Mouse (Mus musculus) kidney, adult 10 weeks (tissue): Measurements from ENCODE around the gene Vmn2r29. TPM values are rescaled to one million over a fixed set of nuclear protein-coding genes. Genes with fewer than 3 reads are reported as not detected.

Experiments used
- polyA plus RNA-seq: library from polyadenylated mRNA; stranded (reverse); fragments of 350-450 nt; fragmentation: Illumina TruSeq; extraction: RNeasy Lipid Tissue Mini Kit (QIAGEN cat#74804); gene quantifications from one replicate; pipeline ENCODE4 v1.2.3, GENCODE M21; 2014; ENCODE audit warnings: low read depth, low replicate concordance

The Vmn2r29 gene
- polyA plus RNA-seq = 7.9 TPM

GRCm38 (mm10) chr7:7247228-7247627 lies at the start of gene Vmn2r29:
Gene Vmn2r29 (minus strand): TSS chr7:7247328.

GRCm38 (mm10) chr7:7277966-7278567 lies 30.9 kb upstream of the Vmn2r29 start, which contains the start of gene Gm45844:
Gene Gm45844 (minus strand): TSS chr7:7278289.

GRCm38 (mm10) chr7:7209313-7210151 lies 37.6 kb downstream of the Vmn2r29 start, which contains the start of gene Zfp772:
Gene Zfp772 (minus strand): TSS chr7:7209998.

Other genes with a start within 250 kb of the Vmn2r29 start
- gene Zfp954, start 125.8 kb downstream of the Vmn2r29 start, polyA plus RNA-seq = 6.8 TPM
- 1.5 TPM for gene Zfp773, start 110.6 kb downstream of the Vmn2r29 start, polyA plus RNA-seq
- 6.8 TPM for gene Zfp418, start 76.0 kb downstream of the Vmn2r29 start, polyA plus RNA-seq
- gene Zfp772, start 37.3 kb downstream of the Vmn2r29 start, polyA plus RNA-seq = 7.9 TPM
- 11.4 TPM for gene Gm45844, start 31.0 kb upstream of the Vmn2r29 start, polyA plus RNA-seq
- gene Clcn4, start 53.5 kb upstream of the Vmn2r29 start, polyA plus RNA-seq = 102 TPM
- not detected for gene Vmn2r30, start 90.3 kb upstream of the Vmn2r29 start, polyA plus RNA-seq
- gene Gm45783, start 127.2 kb upstream of the Vmn2r29 start, polyA plus RNA-seq = not detected
- not detected for gene Vmn2r31, start 152.4 kb upstream of the Vmn2r29 start, polyA plus RNA-seq
- gene Vmn2r32, start 232.7 kb upstream of the Vmn2r29 start, polyA plus RNA-seq = not detected